Mouse (Mus musculus) heart, postnatal 0 days (tissue): Measurements from ENCODE around the gene Mbd3. TPM values are rescaled to one million over a fixed set of nuclear protein-coding genes. Genes with fewer than 3 reads are reported as not detected.

Source experiments
- ATAC-seq: fragments of 200-750 bp; cut with Nextera tagmentation; 2 replicates; pipeline ENCODE4 v1.8.0; 2017; ENCODE audit warnings: low read depth, moderate number of reproducible peaks, moderate library complexity; ENCODE audit not compliant: insufficient read depth
- DNase-seq: peaks from one replicate; pipeline ENCODE4 v3.0.0-alpha.2; 2016; ENCODE audit warnings: low spot score
- H3K27ac ChIP-seq: fragments of 300-500 bp; sonication (generic); 2 replicates; pipeline ENCODE4 v1.5.1; 2014; ENCODE audit warnings: low read depth, mild to moderate bottlenecking
- H3K27me3 ChIP-seq: fragments of 300-500 bp; sonication (generic); 2 replicates; pipeline ENCODE4 v1.6.1; 2014; ENCODE audit warnings: low read length, mixed read lengths; ENCODE audit not compliant: control insufficient read depth, insufficient read depth
- H3K36me3 ChIP-seq: fragments of 300-500 bp; sonication (generic); replicated peaks from 2 replicates; pipeline ENCODE4 v1.6.1; 2014; ENCODE audit warnings: low read length, mixed read lengths; ENCODE audit not compliant: control insufficient read depth, insufficient read depth
- H3K4me1 ChIP-seq: fragments of 300-500 bp; sonication (generic); 2 replicates; pipeline ENCODE4 v1.6.1; 2014; ENCODE audit warnings: antibody characterized with exemption; ENCODE audit not compliant: control insufficient read depth, insufficient read depth
- H3K4me2 ChIP-seq: fragments of 300-500 bp; sonication (generic); 2 replicates; pipeline ENCODE4 v1.6.1; 2014; ENCODE audit warnings: low read depth, mild to moderate bottlenecking, low read length, moderate library complexity
- H3K4me3 ChIP-seq: fragments of 300-500 bp; sonication (generic); 2 replicates; pipeline ENCODE4 v1.5.1; 2014; ENCODE audit warnings: low read depth, low read length
- H3K9ac ChIP-seq: fragments of 300-500 bp; sonication (generic); replicated peaks from 2 replicates; pipeline ENCODE4 v1.6.1; 2014; ENCODE audit warnings: low read depth, low read length, mixed read lengths
- H3K9me3 ChIP-seq: fragments of 300-500 bp; sonication (generic); replicated peaks from 2 replicates; pipeline ENCODE4 v1.6.1; 2016; ENCODE audit warnings: low read length; ENCODE audit not compliant: control insufficient read depth
- CTCF ChIP-seq: IDR thresholded peaks from 2 replicates; pipeline ENCODE4 v1.5.1; 2016; ENCODE audit warnings: antibody characterized with exemption, control low read depth, low read depth
- EP300 ChIP-seq: IDR thresholded peaks from 2 replicates; pipeline ENCODE4 v1.6.1; 2016; ENCODE audit warnings: antibody characterized with exemption, low read depth
- WGBS: fragments of 180-500 bp; shearing (Covaris S2); extraction: QIAGEN DNeasy Blood & Tissue Kit; methylation state at CpG from one replicate; pipeline ENCODE4 v1.1.7; 2014; 5-methylcytosine and 5-hydroxymethylcytosine counted together
- polyA plus RNA-seq: library from polyadenylated mRNA; unstranded; fragments of >200 nt; fragmentation: Nextera tagmentation; extraction: Ambion mirVana; gene quantifications from 2 replicates; pipeline ENCODE4 v1.2.1, GENCODE M21; 2015
- total RNA-seq: library from RNA; depleted of rRNA; stranded (reverse); fragments of >200 nt; gene quantifications from 2 replicates; pipeline ENCODE4 v1.2.3, GENCODE M21; 2014; ENCODE audit warnings: low replicate concordance; rRNA removed

Gene Mbd3
- 35.1 and 35.3 TPM in 2 replicates for total RNA-seq
- 75.6 and 78.0 TPM in 2 replicates for polyA plus RNA-seq

- H3K4me1 ChIP-seq, result peaks cover 22% of the 10 kb centered on the region
- peaks cover 44% of the 10 kb centered on the region for H3K36me3 ChIP-seq
- DNase-seq, result peak; percentile 100
- no peaks in the 10 kb centered on the region for H3K27me3 ChIP-seq
- TF ChIP-seq EP300, result no peak
- no peak for TF ChIP-seq CTCF
- H3K9me3 ChIP-seq, result no peaks in the 10 kb centered on the region
- ATAC-seq, result peak; percentile 93
- peak within 1 kb of the TSS; percentile 87 for H3K9ac ChIP-seq
- under 1% methylated on average over 72 of the region's 82 CpGs for WGBS
- H3K27ac ChIP-seq, result peak within 1 kb of the TSS; percentile 97
- peak within 1 kb of the TSS; percentile 83 for H3K4me3 ChIP-seq
- peak within 1 kb of the TSS; percentile 81 for H3K4me2 ChIP-seq
Measured at GRCm38 (mm10) chr10:80399191-80399972, at the start of gene Mbd3. Mbd3 (minus strand) TSS chr10:80399550.

GRCm38 (mm10) chr10:80445898-80446601 is 46.7 kb upstream of the Mbd3 start:
- ATAC-seq, result peak; percentile 51; the same call in 1 of the 2 replicates
- TF ChIP-seq CTCF (peak; percentile 98), EP300 (no peak)
- H3K4me2 ChIP-seq, result peak overlapping the region; percentile 18

DNA sequence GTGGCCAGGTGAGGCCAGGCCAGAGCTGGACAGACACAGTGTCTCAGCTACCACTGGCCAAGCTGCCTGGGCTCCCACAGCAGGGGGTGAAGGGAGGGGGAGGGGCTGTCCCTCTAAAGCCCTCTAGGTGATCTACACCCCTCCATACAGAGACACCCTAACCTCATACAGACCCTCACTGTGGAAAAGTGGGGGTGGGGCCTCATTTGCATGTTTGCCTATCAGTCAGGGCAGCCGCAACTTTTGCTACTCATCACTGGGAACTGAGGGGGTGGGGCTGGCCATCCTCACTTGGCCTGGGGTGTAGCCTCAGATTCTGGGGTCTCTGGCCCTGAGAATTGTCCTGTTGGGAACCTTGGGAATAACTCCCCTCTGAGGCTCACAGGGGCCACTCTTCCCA is 45.7 kb upstream of the Mbd3 start:
- Histone ChIP-seq H3K36me3 (no peaks in the 10 kb centered on the region), H3K27ac (no peak overlapping the region), H3K27me3 (0 out of 2 replicates have a peak, but pooled peaks cover 10% of the 10 kb centered on the region), H3K9me3 (no peaks in the 10 kb centered on the region), H3K4me2 (no peak overlapping the region), H3K4me3 (no peak overlapping the region), H3K4me1 (no peaks in the 10 kb centered on the region), H3K9ac (no peak overlapping the region)
- TF ChIP-seq CTCF (no peak), EP300 (no peak)
- DNase-seq (no peak), ATAC-seq (no peak)
- 71% methylated on average over 1 of the region's 1 CpGs for WGBS

More at GRCm38 (mm10) chr10:80445898-80446601, 46.7 kb upstream of the Mbd3 start:
- Histone ChIP-seq H3K36me3 (no peaks in the 10 kb centered on the region), H3K4me1 (no peaks in the 10 kb centered on the region), H3K9ac (no peak overlapping the region), H3K27me3 (0 out of 2 replicates have a peak, but pooled peaks cover 10% of the 10 kb centered on the region), H3K9me3 (no peaks in the 10 kb centered on the region), H3K27ac (no peak overlapping the region), H3K4me3 (no peak overlapping the region)
- 7% methylated on average over 26 of the region's 26 CpGs for WGBS
- no peak for DNase-seq

- ATAC-seq (no peak), DNase-seq (no peak)
- Histone ChIP-seq H3K27ac (no peak overlapping the region), H3K4me1 (no peaks in the 10 kb centered on the region), H3K4me2 (no peak overlapping the region), H3K9ac (no peak overlapping the region), H3K27me3 (0 out of 2 replicates have a peak, but pooled peaks cover 10% of the 10 kb centered on the region), H3K4me3 (no peak overlapping the region), H3K36me3 (no peaks in the 10 kb centered on the region), H3K9me3 (no peaks in the 10 kb centered on the region)
- WGBS, result 27% methylated on average over 5 of the region's 5 CpGs
- TF ChIP-seq CTCF (no peak), EP300 (no peak)
Measured at GRCm38 (mm10) chr10:80444339-80445045, 45.1 kb upstream of the Mbd3 start.

- TF ChIP-seq EP300 (no peak), CTCF (no peak)
- H3K4me2 ChIP-seq, result no peak overlapping the region
- no peak overlapping the region for H3K27ac ChIP-seq
- H3K4me1 ChIP-seq, result no peaks in the 10 kb centered on the region
- no peak overlapping the region for H3K4me3 ChIP-seq
- DNase-seq (no peak), ATAC-seq (no peak)
- no peaks in the 10 kb centered on the region for H3K9me3 ChIP-seq
- no peaks in the 10 kb centered on the region for H3K36me3 ChIP-seq
- H3K9ac ChIP-seq, result no peak overlapping the region
- 81% methylated on average over 8 of the region's 8 CpGs for WGBS
- H3K27me3 ChIP-seq, result 0 out of 2 replicates have a peak, but pooled peaks cover 4% of the 10 kb centered on the region
Measured at GRCm38 (mm10) chr10:80443575-80444278, 44.4 kb upstream of the Mbd3 start.
